Mouse (Mus musculus): ENCODE results near the gene Mrpl34.

Mrpl34 gene

DNA sequence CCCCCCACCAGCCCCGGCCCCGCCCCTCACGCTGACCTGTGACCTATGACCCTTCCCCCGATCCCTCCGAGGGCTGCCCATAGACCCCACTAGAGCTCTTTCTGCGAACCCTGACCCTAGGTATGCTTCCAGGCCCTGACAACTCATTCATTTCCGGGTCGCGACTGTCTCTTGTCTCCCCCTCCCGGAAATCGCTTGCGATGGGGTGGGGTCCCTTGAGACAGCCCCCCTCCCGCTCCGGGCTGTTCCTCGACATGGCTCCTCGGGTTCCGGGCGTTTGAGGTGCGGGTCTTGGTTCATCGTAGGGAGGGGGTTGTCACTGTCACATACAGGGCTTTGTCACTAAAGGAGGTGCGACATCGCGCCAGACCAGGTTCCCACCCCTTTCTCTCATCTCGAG, 4.7 kb downstream of the Mrpl34 start:
- DNase-seq (ENCODE audit: low spot score): no peak

DNA sequence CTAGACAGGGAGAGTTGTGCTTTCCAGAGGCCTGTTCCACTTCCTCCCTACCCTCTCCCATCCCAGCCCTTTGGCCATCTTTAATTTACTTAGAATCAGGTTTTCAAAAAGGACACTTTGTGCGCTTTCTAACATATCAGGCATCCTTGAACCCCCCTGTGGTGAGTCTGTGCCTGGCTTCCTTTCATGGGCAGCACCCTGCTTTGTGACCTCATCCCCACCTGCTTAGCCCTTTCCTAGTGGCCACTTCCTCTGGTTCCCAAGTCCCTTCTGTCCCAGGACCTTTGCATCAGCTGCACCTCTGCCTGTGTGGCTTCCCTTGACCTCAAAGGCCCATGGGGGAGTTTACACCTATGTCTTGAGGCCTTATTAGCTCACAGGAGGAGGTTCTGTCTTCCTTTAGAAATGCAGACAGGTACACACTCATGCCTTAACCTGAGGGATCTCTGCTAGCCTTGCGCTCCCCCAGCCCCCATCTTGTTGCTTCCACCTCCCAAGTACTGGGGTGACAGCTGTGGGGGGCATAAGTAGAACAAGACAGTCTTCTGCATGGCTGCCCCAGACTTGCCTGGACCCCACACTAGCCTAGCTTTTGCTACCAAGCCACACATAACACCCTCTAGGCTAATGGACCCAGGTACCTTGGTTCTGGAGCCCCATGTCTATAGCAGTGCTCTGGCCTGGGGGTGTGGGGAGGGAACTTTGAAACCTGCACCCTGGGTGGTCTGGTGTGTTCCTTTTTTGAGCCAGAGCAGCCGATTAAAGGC, 5.6 kb downstream of the Mrpl34 start:
- no peak for DNase-seq (ENCODE audit: low spot score)

- DNase-seq (ENCODE audit: low spot score): no peak
These were observed 6.1 kb downstream of the Mrpl34 start for GRCm38 (mm10) chr8:71470913-71471255.

- DNase-seq (ENCODE audit: low spot score): no peak
These were observed 7.1 kb downstream of the Mrpl34 start for GRCm38 (mm10) chr8:71471861-71472260.

DNA sequence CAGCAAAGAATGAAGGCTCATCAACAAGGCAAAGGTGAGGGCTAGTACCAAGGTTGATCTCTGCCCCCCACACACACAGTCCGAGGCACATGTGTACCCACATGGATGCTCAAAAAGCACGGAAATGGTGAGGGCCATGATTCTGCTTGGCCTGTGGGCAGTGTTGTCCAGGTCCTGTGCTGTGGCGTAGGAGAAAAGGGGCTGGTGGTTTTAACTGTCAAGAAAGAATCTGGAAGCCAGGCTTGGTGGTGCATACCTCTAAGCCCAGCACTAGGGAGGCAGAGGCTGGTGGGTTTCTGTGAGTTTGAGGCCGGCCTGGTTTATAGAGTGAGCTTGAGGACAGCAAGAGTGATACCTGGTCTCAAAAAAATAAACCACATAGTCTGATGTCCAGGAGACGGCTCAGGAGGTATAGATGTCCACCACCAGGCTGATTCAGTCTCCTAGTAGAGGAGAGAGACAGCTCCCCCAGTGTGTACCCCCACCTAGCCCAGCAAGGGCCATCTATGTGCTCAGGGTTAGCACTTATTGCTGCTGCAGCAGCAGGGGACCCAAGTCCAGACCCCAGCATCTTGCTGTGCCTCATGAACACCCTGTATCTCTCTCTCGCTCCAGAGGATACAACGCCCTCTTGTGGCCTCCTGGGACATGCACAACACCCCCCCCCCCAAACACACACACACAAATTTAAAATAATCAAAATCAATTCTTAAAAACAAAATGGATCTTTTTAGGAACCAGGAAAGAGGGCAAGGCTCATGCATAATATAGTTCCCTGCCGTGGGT, 8.0 kb downstream of the Mrpl34 start:
- DNase-seq (ENCODE audit: low spot score): no peak

GRCm38 (mm10) chr8:71474344-71474743, 9.6 kb downstream of the Mrpl34 start:
- no peak for DNase-seq (ENCODE audit: low spot score)

GRCm38 (mm10) chr8:71474785-71475701, 10.3 kb downstream of the Mrpl34 start:
- no peak for DNase-seq (ENCODE audit: low spot score)

- no peak for DNase-seq (ENCODE audit: low spot score)
These were observed 10.9 kb downstream of the Mrpl34 start for GRCm38 (mm10) chr8:71475702-71476075.

DNA sequence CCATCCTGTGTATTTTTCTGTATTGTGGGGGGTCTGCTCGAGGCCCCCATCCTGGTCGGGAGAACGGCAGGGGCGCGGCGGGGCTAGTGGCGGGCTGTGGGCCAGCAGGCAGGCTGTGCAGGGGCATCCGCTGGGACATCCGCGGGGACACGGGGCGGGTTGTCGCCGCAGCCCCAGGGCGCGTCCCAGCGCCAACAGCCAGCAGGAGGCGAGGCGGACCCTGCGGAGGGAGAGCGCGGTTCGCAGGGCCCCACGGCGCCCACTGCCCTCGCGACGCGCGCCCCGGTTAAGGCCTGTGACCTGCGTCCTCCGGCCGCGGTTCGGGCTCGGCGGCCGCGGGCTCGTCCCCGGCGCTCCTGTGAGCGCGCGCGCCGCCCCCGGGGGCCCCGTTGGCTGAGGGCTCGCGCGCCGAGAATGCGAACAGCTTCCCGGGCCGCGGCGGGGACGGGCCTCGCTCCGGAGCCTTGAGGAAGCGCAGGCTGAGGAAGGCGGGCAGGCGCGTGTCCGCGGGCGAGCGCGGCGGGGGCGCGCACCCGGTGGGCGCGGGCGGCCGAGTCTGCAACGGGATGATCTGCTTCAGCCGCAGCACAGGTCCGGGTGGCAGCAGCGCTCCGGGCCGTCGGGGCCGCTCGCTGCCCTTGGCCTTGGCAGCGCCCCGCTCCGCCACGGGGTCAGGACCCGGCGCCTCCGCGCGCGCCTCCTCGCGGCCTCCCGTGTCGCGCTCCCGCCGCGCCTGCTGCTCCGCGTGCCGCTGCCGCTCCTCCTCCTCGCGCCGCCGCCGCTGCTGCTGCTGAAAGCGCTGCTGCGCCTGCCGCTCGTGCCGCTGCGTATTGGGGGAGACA, 11.6 kb downstream of the Mrpl34 start:
- no peak for DNase-seq (ENCODE audit: low spot score)

- DNase-seq (ENCODE audit: low spot score): no peak
These were observed 12.6 kb downstream of the Mrpl34 start for GRCm38 (mm10) chr8:71477196-71477845.

DNA sequence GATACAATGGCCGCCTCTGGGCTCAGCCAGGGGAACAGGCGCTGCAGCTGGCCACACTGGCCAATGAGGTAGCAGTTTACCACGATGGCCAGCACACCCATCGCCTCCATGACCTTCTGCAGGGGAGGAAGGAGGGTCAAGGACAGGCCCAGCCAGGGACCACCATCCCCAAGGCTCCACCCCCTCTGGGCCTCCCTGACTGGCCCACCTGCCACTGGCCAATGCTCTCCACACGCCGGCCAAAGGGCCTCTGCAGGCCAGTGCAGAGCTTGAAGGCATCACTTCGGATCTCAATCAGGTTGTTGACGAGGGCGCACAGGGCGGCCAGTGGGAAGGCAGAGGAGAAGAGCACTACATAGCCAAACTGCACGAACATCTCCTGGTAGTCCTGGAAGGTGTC, 14.2 kb downstream of the Mrpl34 start:
- no peak for DNase-seq (ENCODE audit: low spot score)

- no peak for DNase-seq (ENCODE audit: low spot score)
These were observed 19.2 kb downstream of the Mrpl34 start for GRCm38 (mm10) chr8:71483932-71484331.

GRCm38 (mm10) chr8:71484736-71485135, 20.0 kb downstream of the Mrpl34 start:
- DNase-seq (ENCODE audit: low spot score): no peak

DNA sequence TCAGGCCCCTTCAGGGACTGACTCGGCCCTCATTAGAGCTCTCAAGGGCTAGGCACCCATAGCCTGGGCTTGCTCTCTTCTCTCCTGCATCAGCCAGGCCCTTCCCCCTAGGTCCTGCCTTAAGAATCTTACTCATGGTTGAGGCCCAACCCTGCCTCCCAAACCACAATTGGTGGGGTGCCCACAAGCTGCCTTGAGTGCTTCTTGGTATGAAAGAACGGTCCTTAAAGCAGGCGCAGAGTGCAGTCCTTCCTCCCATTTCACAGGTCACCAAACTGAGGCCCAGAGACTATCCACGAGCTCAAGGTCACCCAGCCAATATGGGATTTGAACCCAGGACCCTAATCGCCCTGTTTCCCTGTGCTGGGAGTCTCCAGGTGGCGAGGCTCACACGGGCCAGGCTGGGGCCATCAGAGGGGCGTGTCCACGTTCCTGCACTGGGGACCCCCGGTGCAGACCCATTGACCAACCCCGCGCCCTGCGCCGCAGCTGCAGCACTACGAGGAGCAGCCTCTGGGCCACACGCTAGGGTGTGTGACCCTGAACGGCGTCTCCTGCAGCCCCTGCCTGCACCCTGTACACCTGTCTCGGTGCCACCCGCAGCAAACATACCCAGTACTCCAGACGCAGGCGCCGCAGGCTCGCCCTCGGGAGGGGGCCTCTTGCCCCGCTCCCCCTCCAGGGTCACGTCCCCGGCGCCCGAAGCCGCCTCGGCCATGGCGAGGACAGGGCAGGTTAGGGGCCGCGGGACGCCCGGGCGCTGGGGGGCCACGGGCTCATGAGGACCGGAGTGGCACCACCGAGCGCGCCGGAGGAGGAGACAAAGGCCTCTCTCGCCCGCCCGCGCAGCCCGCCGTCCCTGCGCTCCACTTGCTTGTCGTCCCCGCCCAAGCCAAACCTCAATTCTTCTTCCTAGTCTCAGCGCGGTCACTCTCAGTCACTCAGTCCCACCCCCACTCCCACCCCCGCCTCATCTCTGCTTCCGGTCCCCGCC, 20.7 kb downstream of the Mrpl34 start, which contains the start of gene Ano8:
TSS of gene Ano8 (minus strand) at position 822 of the 994 bp plus-strand sequence.
- DNase-seq (ENCODE audit: low spot score): no peak

DNA sequence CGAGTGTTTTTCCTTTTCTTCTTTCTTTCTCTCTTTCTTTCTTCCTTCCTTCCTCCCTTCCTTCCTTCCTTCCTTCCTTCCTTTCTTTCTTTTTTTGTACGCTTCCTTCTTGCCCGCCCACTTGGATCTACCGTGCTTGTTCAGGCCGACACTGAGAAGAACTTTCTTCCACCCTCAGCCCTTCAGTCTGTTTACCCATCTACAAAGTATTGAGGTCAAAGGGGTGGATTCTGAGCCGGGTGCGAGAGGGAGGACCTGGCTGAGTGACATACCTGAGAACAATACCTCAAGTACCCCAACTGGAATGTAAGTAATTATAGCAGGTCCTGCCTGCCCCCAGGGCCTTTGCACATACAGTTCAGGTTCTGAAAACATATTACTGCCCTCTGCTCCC, 21.4 kb downstream of the Mrpl34 start:
- DNase-seq (ENCODE audit: low spot score): no peak

GRCm38 (mm10) chr8:71487691-71488445, 23.1 kb downstream of the Mrpl34 start, which contains the start of gene Gtpbp3:
TSS of gene Gtpbp3 (plus strand) at chr8:71488103.
- no peak for DNase-seq (ENCODE audit: low spot score)

- no peak for DNase-seq (ENCODE audit: low spot score)
These were observed 23.7 kb downstream of the Mrpl34 start for GRCm38 (mm10) chr8:71488454-71488853.

DNA sequence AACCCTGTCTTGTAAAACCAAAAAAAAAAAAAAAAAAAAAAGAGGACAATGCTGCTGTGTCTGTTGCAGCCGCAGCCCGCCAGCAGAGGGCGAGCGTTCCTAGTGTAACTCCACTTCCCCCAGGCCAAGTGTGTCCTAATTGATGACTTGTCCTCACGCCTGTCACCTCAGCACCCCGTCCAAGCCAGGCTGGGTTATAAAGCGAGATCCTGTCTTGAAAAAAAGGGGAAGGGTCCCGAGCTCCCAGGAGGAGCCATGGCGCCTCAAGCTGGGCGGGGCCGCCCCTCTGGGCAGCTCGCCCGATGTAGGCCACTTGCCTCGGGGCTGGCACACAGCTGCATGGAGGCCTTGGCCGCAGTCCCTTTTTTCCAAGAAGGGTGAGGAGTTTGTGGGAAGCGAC, 30.3 kb downstream of the Mrpl34 start:
- peak; percentile 56 for DNase-seq (ENCODE audit: low spot score)

DNA sequence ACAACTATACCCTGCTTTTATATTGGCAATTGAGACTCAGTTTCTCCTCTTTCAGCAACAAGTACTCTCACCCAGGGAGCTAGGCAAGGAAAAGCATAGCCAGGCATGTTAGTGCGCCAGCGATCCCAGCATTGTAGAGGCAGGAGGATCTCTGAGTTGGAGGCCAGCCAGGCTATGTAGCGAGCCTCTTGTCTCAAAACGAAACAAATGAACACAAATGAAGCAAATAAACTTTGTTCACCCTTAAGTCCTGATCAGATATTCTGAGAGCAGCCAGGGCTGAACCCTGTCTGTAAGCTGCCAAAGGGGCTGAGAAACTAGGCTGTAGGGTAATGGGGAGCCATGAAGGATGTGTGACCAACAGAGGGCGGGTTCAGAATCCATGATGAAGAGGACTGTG, 31.1 kb downstream of the Mrpl34 start:
- no peak for DNase-seq (ENCODE audit: low spot score)
